Mouse (Mus musculus): ENCODE measurements around the gene Srebf1.

DNA sequence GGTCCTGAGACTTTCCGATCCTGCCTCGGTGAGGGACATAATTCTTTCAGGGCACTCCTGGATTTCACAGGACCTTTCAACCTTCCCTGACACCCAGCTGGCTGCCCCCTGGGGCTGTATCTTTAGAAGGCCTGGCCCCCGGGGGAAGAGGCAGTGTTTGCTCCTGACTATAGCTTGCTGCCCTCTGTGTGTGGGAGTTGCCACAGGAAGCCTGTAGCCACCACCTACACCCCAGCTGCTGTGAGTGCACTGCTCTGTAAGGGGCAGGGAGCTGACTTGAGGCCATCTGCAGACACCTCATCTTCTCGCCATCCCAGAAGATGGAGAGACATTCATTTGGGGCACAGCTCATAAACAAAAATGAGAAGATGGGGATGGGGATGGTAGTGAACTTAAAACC, 9.6 kb upstream of the Srebf1 start:
- no peak for TF ChIP-seq CTCF (conservative IDR thresholded peaks at IDR 0.05 in 1 of 2, IDR thresholded peaks at IDR 0.05 in 1 of 2; ENCODE audit: low read depth in 2 of 2, low read length in 2 of 2)
- TF ChIP-seq POLR2A (IDR thresholded peaks at IDR 0.05; ENCODE audit: low read depth, low read length) = no peak
- no peak for TF ChIP-seq RAD21 (IDR thresholded peaks at IDR 0.05; ENCODE audit: low read depth, low read length)

Data from CH12.LX (cell line).